Mouse (Mus musculus) ES-Bruce4 (cell line): Measurements from ENCODE around the gene Avil.

Source experiments
- CTCF ChIP-seq: IDR thresholded peaks from one replicate; pipeline ENCODE4 v1.8.1; 2011; ENCODE audit warnings: low read depth, low read length
- EP300 ChIP-seq: IDR thresholded peaks from 2 replicates; pipeline ENCODE4 v1.6.1; 2011; ENCODE audit warnings: low read depth, low read length; ENCODE audit not compliant: insufficient read depth
- POLR2A ChIP-seq: IDR thresholded peaks from one replicate; pipeline ENCODE4 v1.8.1; 2011; ENCODE audit warnings: low read length; ENCODE audit not compliant: insufficient read depth

DNA sequence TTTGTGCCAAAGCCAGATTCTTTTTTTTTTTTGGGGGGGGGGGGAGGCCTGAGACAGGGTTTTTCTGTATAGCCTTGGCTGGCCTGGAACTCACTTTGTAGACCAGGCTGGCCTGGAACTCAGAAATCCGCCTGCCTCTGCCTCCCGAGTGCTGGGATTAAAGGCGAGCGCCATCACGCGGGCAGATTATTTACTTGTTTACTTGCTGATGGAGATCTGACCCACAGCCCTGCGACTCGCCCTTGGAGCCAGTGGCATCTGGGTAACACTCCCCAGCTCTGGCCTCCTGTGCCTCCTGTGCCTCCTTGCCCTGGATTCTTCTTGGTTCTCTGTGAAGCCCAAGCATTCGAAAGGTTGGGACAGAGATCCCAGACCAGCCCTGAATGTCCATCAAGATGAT lies 14.9 kb upstream of the Avil start:
- TF ChIP-seq POLR2A (no peak), CTCF (no peak), EP300 (no peak)
